Mouse (Mus musculus) kidney, postnatal 10 days (tissue): ENCODE data around the gene Dlat.
A peak's percentile ranks its signal among the peaks of the same experiment; 100 is the strongest.

Source experiments
- DNase-seq: peaks from one replicate; pipeline ENCODE4 v3.0.0; 2021; ENCODE audit warnings: mixed read lengths

The Dlat gene

DNA sequence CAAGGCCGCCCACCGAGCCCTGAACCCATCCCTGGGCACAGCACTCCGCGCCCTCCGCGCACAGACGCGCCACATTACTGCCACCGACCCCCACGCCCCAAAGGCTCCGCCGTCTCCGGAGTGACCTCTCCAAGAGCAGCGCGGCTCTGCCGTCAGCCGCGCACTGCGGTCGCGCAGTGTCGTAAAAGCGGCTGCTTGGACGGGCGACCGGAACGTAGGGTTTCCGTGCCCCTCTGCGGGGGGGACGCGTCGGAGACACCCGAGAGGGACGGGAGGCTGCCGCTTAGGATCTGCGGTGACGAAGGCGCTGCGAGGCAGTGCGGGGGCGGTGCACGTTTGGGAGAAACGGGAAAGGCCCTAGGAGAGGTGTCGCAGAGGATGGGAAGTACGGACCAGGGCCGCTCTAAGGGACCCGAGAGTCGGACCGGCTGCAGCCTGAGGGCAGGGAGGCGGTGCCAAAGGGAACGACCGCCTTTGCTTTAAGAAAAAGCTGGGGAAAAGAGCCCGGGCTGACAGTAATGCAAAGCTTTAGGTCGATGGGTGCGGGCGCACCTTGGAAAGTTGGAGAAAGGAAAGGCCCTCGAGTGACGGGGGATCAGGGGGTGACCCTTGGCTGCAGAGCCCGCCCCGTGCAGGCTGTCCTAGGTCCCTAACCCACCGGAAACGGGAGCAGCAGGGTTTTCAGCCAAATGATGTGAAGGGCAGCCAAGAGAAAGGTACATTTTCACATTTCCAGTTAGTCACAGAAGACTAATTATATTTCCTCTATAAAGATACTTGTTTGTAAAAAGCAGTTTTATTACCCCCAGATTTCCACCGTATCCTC, at the start of gene Dlat:
Gene Dlat, minus strand, starts transcription at position 389 of the 826 bp plus-strand sequence.
- peak; percentile 90 for DNase-seq

DNA sequence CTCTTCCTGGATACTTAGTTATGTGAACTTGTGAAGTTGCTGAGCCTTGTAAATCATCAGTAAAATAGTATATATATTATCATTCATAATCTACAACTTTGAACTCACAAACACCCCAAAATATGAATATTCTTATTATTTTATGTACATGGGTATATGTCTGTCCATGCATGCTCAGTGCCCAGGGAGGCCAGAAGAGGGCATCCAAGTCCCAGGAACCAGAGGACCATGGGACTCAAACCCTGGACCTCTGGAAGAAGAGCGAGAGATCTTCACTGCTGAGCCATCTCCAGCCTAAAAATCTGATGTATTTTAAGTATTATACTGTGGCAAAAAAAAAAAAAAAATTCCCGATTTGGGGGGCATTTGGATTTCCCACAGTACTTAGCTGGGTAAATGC, 49.5 kb upstream of the Dlat start:
- peak; percentile 66 for DNase-seq

DNA sequence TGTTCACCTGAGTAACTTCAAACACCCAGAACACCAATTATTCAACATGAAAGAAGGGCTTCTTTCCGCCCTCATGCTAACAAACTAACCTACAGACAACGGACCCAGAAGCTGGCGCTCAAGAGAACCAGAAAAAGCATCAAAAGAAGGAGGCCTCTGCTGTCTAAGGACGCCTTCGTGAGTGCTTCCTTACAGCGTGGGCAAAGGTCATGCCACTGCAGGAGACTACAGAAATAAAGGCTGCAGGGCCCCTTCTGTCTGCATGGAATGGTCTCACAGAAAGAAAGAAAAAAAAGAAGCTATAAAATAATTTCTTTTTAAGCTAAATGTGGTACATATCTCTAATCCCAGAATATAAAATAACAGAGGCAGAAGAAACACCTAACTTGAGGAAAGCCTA, 45.3 kb upstream of the Dlat start:
- no peak for DNase-seq

DNA sequence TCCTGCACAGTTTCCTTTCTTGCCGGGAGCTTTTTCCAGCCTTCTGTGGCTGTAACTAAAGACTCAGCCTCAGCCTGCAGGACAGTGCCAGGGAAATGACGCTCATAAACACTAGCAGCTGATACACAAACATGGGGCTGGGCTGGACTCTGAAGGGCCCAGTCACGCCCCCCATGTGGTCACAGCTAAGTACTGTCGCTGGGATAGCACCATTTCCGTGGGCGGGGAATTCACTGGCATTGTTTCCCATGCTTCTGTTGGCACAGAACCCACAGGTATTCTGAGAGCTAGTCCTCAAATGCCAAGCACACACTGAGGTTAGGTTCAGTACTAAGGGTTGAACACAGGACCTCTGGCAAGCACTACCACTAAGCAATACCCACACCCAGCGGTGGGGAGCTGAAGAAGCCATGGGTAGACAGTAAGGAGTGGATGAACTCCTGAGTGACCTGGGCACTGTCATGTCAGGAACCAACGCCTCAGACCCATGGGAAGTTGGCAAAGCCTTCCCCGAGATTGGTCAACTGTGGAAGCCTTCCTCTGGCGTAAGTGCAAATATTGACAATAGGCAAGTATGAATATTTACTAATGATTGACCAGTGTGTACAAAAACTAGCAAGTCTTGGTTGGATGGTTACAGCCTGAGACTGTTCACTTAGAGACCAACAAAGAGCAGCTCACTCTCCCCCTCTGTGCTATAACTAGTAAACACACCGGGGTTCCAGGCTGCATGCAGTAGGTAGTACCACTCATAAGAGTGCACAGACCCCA, 41.5 kb upstream of the Dlat start:
- DNase-seq: peak; percentile 64

DNA sequence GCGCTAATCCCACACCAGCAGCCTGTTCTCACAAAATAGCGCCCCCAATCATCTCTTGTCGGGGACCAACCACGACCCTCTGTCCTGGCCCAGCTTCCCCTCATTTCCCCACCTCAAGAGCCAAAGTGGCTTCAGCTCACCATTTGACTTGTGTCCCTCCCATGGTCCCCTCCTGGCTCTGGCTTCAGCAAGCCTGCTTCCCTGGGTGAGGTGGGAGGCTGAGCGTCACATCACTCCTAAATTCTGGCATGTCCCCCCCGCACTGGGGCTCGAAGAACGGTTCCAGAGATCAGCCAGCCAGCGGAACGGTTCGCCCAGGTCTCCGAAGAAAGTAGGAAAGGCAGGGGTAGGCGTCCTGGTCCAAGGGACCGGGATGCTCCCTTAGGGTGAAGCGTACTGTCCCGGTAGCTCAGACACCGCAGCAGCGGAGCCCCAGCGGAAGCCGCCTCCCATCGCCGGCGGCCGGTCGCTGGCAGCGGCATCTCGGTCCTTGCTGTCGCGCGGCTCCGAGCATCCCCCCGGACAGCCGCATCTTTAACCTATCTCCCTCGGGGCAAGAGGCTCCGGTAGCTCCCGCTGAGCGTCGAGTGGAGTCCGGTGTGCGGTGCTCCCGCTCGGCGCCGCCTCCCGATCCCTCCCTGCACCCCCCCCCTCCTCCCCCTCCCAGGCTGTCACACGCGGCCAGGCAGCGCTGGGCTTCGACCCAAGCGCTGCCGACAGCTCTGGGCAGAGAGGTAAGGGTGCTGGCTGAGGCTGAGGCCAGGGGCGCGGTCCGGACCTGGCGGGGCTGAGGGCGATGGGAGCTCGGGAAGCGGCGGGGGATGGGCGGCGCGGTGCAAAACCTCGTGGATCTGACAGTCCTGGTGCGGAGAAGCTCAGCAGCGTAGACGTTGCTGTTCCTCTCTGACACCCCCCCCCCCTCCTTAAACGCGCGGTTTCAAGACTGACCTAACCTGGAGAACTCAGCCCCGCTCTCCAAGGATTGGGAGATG, 39.1 kb upstream of the Dlat start:
- peak; percentile 59 for DNase-seq

DNA sequence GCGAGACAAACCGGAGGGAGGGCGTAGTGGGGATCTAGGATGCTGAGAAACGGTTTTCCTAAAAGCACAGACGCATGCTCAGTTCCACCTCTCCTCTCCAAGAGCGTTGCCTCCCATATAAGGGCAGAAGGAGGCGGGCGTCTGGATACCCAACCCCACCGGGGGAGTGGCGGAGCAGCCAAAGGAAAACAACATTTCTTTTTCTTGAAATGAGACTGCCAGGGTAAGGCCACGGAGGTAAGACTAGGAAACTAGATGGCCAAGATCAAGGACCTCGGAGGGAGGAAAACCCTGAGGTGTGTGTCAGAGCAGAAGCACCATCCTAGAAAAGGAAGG, 38.1 kb upstream of the Dlat start:
- peak; percentile 81 for DNase-seq

DNA sequence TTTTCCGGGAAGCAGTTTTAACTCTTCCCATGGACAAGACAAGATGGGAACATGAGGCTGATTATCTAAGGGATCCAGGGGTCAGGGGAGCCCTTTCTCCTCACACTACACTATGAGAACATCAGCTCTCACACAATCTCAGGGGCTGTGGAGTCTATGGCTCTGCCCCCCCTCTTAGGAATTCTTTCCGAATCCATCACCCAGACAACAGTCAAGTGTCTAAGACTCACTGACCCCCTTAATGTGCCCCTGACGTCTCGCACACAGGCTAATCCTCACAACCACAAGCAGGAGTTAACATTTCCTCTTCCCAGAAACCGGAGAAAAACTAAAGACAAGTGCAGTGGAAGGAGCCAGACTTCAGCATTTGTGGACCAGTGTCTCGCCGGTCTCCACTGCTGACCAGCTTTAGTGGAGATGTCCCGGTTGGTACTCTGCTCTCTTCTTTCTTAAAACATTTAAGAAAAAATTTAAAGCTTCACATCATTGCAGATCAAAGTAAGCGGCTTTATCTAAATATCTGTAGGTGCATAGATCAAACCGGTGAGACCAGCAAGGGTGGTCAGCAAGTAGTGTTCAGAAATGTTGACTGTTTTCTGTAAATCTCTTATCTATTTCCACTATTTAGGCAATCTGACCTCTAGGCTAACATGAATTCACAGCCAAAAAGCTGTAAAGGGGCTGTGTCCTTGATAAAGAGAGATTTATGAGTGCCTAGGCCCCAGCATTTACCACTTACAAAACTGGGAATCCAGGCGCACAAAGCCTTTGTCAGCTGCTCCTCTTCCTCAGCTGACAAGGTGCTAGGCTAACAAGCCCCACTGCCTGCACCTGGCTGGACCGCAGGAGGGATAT, 37.5 kb upstream of the Dlat start:
- DNase-seq: no peak

DNA sequence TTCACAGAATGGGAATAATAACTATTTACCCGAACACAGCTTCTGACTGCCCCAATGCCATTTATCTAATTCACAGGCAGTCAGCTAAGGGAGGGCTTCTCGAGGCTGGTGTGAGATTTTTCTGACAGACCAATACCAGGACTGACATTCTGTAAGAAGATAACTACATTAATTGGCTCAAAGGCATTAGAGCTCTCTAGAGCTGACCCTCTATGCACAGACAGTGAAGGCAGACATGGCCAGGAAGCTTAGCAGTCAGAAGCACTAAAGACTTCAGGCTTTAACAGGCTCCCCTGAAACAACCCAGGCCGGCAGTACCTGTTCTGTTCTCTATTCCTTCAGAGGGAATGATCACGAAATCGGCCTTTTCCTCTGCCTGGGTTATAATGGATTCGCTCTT, 35.6 kb upstream of the Dlat start:
- no peak for DNase-seq

DNA sequence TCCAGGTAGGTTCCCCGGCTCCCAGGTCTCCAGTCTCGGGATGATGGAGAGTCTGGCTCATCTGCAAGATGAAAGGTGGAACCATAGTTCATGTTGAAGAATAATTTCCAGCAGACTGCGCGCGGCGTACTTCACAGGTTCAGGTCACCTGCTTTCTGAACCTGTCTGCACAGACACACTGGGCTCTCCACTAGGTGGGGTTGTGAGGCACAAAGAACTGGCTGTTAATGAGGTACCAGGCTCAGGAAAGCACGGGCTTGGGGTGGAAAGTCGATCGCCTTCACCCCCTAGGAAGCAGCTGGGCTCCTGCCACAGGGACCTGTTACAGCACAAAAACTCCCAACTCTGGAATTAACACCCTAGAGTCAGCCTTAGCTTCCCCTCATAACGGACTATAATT, 34.1 kb upstream of the Dlat start:
- DNase-seq: peak; percentile 83

DNA sequence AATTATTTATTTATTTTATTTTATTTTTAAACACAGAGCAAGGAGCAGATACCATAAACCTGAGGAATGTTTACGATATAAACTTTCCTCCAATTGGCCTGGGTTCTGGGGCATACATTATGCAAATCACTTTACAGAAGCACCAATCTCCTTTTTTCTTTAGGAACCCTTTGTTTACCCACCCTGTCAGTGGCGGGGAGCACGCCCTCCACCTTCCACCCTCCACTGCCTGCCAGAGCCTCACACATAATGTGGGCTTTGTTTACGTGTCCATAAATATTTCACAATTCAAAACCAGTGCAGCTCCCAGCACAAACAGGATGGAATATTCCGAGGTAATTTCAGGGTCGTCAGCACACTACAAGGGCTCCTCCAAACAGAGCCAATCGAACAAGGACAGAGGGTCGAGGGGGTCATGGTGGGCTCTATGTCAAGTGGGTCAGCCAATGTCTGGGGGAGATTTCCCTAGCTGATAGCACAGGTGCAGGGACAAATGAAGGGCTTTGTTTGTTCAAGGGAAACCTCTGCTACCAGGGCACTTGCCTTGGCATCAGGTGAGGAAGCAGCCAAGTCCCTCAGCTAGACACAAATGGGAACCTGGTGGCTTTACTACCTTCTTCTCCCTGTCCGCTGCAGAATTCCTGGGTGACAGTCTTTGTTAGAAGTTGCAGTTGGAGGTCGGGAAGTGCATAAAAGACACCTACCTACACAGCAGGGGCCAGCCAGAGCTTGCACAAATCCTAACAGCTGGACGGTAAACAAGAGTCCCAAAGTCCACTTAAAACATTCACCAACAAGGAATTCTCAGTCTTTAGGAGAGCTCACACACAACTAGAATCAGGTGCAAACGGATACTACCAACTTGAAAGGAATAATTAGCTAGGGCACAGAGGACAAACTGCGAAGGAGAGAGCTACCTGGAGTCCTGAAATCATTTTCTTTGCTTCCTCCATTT, 33.3 kb upstream of the Dlat start:
- DNase-seq: peak; percentile 38

DNA sequence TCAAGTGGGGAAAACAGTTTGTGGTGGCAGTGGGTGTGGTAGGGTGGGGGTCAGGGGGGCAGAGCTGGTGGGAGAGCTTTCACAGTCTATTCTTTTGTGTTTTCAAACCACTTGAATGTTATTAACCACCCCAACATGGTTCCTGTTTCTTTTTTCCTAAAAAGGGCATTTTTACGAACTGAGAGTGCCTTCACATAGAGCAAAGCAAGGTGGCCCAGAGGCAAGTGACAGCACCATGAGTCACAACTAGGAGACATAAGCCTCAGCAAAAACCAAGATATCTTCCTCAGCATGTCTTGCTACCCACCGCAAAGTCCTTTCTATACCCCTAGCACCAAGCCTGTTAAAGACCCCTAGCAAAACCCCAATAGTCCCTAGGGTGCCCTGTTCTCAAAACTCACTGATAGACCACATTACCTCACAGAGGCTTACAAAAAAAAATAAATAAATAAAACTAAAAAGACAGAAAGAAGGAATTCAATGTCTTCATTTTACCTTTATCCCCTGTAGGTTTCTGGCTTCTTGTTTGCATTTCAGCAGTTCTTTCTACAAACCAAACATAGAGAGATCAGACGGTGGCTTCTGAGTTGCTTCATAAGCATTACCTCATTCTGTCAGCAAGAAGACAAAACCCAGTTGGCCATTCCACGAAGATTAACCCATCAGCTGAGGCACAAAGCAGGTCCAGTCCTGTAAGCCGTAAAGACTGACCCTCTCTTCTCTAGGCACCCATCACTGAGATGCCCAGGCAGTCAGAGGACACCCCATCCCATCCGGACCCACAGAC, 27.5 kb upstream of the Dlat start:
- DNase-seq: no peak

DNA sequence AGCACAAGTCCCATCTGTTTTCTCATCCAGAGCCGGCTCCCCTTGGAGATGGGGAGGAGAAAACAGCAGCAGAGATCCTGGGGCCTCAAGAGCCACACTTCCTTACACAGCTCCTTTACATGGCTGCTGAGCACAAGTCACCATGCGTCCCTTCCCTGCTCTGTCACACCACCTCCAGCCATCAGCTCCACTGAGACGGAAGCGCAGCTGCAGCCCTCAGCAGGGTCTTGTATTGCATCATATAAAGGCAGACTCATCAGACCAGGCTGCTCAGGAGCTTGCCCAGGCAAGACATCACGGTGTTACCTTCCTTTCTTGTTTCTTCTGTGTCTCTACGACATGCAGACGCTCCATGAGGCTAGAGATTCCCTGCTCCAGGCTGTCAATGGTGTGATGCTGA, 22.1 kb upstream of the Dlat start:
- no peak for DNase-seq

DNA sequence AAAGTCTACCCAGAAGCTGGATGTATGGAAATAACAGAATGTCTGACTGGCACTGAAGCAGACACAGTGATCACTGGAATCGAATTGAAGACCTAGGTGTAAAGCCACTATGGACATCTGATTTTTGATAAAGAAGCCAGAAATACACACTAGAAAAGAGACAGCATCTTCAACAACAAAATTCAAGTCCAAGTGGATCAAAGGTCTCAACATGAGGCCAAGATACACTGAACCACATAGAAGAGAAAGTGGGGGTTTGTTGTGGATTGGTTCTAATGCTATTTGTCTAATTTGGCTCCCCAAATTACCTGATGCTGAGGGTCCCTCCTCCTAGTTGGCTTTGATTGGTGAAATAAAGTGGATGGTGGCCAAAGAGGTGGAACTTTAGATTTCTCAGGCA, 19.8 kb upstream of the Dlat start:
- no peak for DNase-seq

DNA sequence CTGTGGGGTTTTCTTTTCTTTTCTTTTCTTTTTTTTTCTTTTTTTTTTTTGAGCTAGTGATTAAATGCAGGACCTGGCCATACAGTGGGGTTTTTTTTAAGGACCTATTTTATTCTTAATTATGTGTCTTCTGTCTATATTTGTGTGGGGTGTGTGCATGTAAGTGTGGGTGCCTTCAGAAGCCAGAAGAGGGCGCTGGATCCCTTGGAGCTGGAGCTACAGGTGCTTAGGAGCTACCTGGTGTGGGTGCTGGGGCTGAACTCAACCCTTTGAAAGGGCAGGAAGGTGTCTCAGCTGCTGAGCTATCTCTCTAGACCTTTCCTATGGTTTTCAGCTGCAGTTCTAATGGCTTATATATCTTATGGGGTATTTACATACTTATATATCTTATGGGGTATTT, 15.2 kb upstream of the Dlat start:
- DNase-seq: no peak

DNA sequence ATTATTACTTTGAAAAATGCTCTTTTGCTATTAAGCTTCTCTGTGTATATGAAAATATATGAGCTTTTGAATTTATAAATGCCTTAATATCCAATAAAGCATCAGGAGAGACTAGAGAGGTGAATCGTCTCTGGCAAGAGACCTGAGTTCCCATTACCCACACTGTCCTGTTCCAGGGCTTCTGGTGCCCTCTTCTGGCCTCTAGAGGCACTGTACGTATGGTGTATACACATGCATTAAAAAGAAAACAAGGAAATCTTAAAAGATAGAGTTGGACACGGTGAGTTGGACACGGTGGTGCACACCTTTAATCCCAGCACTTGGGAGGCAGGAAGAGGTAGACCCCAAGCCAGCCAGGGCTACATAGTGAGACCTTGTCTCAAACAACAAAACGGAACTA, 11.1 kb upstream of the Dlat start:
- DNase-seq: peak; percentile 80

DNA sequence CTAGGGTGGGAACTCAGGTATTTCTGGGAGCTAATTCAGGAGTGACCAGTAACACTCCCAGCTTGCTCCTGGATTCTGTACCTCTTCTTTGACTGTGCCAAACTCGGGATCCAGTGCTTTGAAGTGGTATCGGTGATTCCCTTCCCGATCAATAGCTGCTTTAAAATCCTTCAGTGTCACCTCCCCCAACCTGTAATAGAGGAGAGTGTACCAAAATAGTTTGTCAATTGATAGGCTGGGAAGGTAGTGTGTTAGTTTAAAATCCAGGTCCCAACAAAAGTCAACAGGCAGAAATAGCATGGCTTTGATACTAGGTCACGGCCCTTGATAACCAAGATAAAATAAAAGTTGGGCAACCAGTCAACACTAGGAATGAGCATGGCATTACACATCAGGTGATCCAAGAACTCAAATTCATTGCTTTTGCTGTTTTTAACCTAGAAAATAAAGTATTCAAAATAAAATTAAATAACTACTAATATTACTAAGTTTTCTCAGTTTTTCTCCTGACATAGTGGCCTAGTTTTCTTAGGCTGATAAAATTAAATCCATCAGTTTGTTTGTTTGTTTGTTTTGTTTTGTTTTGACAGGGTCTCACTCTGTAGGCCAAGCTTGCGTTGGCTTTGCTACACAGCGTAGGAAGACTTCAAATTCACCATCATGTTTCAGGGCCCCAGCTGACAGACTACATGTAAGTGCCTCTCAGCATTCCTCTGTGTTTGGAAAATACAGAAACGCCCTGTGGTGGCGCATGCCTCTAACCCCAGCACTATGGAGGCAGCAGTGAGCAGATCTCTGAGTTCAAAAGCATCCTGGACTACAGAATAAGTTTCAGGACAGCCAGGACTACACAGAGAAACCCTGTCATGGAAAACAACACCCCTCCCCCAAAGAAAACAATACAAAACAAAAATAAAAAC, 8.3 kb upstream of the Dlat start:
- DNase-seq: no peak

DNA sequence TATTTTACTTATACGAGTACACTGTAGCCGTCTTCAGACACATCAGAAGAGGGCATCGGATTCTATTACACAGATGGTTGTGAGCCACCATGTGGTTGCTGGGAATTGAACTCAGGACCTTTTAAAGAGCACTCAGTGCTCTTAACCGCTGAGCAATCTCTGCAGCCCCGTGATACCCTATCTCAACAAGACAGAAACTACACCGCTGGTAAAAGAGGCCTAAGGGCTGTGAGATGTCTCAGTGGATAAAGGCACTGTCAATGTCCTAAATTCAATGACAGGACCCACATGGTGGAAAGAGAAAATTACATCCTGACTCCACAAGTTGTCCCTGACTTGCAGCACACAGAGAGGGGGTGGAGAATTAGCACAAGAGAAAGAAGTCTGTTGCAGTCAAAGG, 6.9 kb upstream of the Dlat start:
- DNase-seq: no peak

DNA sequence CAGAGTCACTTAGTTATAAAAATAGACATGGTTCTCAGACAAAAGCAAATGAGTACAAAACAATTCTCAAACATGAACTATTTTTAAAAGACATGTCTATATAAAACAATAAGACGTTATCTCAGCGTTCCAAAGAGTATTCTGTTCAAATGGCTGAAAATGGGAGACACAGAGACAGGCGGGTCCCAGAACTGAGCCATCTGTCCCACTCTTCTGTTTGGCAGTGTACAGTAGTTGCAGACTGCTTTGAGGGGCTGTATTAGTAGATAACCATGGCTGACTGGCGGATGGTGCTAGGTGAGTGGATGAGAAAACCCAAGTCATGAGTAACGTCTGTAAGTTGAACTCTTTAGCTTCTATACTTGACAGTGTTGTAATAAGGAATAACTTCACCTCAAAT, 5.2 kb upstream of the Dlat start:
- DNase-seq: no peak

DNA sequence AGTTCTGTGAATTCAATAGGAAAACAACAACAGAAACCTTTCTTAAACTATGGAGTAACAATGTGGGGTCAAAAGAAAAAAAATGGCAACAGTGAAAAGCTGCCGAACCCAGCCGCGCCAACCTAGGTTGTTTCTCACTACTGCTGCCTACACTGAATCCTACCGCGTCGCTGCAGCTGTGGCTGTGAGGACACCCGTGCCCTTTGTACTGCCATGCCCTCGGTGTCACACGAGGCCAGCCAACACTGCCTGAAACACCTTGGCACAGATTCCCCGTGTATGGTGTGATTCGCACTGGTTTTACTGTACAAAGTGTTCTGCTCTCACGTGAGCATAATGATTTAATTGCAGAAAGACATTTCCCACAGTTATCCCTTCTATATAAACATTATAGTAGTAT, 851 bp upstream of the Dlat start:
- peak; percentile 53 for DNase-seq
